Mouse (Mus musculus) adrenal gland, adult 2 months (tissue): ENCODE results near the gene Axl. TPM values are rescaled to one million over a fixed set of nuclear protein-coding genes. Genes with fewer than 3 reads are reported as not detected.
"Not testable (repeated sequence)": the region's sequence is repeated elsewhere in the genome, so short reads cannot be mapped to it uniquely, and the experiment has no call there.

ENCODE experiments used
- DNase-seq: peaks from one replicate; pipeline ENCODE4 v3.0.0; 2021
- polyA plus RNA-seq: library from polyadenylated mRNA; depleted of rRNA; stranded (reverse); fragments of >200 nt; gene quantifications from 2 replicates; pipeline ENCODE4 v1.2.3, GENCODE M21; 2012
- total RNA-seq, 2 experiments: library from RNA; stranded (reverse); gene quantifications; 2 replicates each; pipeline ENCODE4 v1.2.3; 2021

The Axl gene
- total and polyA plus RNA-seq, 3 experiments: 40.3 to 73.8 (median 42.1) TPM

- no peak for DNase-seq
Observed at GRCm38 (mm10) chr7:25753643-25754438, 34.7 kb downstream of the Axl start.

GRCm38 (mm10) chr7:25753076-25753475, 35.4 kb downstream of the Axl start:
- no peak for DNase-seq

GRCm38 (mm10) chr7:25746844-25747243, 41.7 kb downstream of the Axl start:
- DNase-seq: no peak

- no peak for DNase-seq
Observed at GRCm38 (mm10) chr7:25738277-25738676, 50.2 kb downstream of the Axl start.

- no peak for DNase-seq
Observed at GRCm38 (mm10) chr7:25736920-25737319, 51.6 kb downstream of the Axl start.

GRCm38 (mm10) chr7:25734991-25735390, 53.5 kb downstream of the Axl start:
- no peak for DNase-seq

- DNase-seq: no peak
Observed at GRCm38 (mm10) chr7:25731294-25732055, 57.0 kb downstream of the Axl start.

- DNase-seq: no peak
Observed at GRCm38 (mm10) chr7:25729862-25730261, 58.6 kb downstream of the Axl start.

GRCm38 (mm10) chr7:25729396-25729795, 59.1 kb downstream of the Axl start:
- no peak for DNase-seq

- DNase-seq: no peak
Observed at GRCm38 (mm10) chr7:25727800-25728199, 60.7 kb downstream of the Axl start.

GRCm38 (mm10) chr7:25725886-25726285, 62.6 kb downstream of the Axl start:
- DNase-seq: no peak

GRCm38 (mm10) chr7:25721776-25722175, 66.7 kb downstream of the Axl start:
- not testable (repeated sequence) for DNase-seq

- no peak for DNase-seq
Observed at GRCm38 (mm10) chr7:25720760-25721159, 67.7 kb downstream of the Axl start.

- peak; percentile 78 for DNase-seq
Observed at GRCm38 (mm10) chr7:25719761-25720610, 68.5 kb downstream of the Axl start.

- DNase-seq: peak; percentile 95
Observed at GRCm38 (mm10) chr7:25718788-25719417, 69.6 kb downstream of the Axl start, which contains the start of gene Ccdc97. Gene Ccdc97 (minus strand): TSS chr7:25719088.

GRCm38 (mm10) chr7:25717478-25717877, 71.0 kb downstream of the Axl start:
- no peak for DNase-seq

GRCm38 (mm10) chr7:25715731-25716271, 72.7 kb downstream of the Axl start:
- DNase-seq: no peak

- no peak for DNase-seq
Observed at GRCm38 (mm10) chr7:25714581-25714980, 73.9 kb downstream of the Axl start.

- DNase-seq: no peak
Observed at GRCm38 (mm10) chr7:25712801-25713200, 75.7 kb downstream of the Axl start.

GRCm38 (mm10) chr7:25711731-25712197, 76.7 kb downstream of the Axl start:
- peak; percentile 78 for DNase-seq

GRCm38 (mm10) chr7:25711165-25711564, 77.3 kb downstream of the Axl start:
- no peak for DNase-seq
